ENCODE assay signal across 22 mouse cellular contexts in genomic region chr10:78284812-78285211, GRCm38 (mm10). TPM values are rescaled to one million over a fixed set of nuclear protein-coding genes. Genes with fewer than 3 reads are reported as not detected.
DNase-seq lines count a peak whose midpoint lies in the region; ATAC-seq and TF ChIP-seq lines count a peak whose summit lies in the region.
"Had no signal": no experiment of that assay in that cellular context is flagged by ENCODE, and none has a peak within 500 bp of the region (broad histone marks: within the 10 kb centered on the region; RNA-seq: fewer than 3 reads in every experiment).

No protein-coding gene starts in this region.

- TF ChIP-seq CTCF in bone marrow, adult 2 months (IDR thresholded peaks at IDR 0.05; ENCODE audit: control insufficient read depth, insufficient read depth, low read length) = no peak

- peaks cover 91% of the 10 kb centered on the region for H3K36me3 ChIP-seq in megakaryocyte, embryonic 14.5 days (replicated peaks; ENCODE audit: low read length)
- peaks cover 51% of the 10 kb centered on the region for H3K36me3 ChIP-seq in forebrain, embryonic 15.5 days
- H3K36me3 ChIP-seq in midbrain, embryonic 14.5 days (ENCODE audit: control insufficient read depth, insufficient read depth, low read length) = peaks cover 79% of the 10 kb centered on the region

- no peak for TF ChIP-seq POLR2A in bone marrow, adult 2 months (IDR thresholded peaks at IDR 0.05; ENCODE audit: borderline replicate concordance, control insufficient read depth, low read depth, low read length)

- 9% methylated on average over 12 of the region's 12 CpGs for WGBS in bone marrow, adult 2 months
- WGBS in forebrain, embryonic 15.5 days = 95% methylated on average over 12 of the region's 12 CpGs
- 93% methylated on average over 12 of the region's 12 CpGs for WGBS in midbrain, embryonic 14.5 days

- H3K9me3 ChIP-seq in megakaryocyte, embryonic 14.5 days = no peaks in the 10 kb centered on the region
- H3K9me3 ChIP-seq in forebrain, embryonic 15.5 days = no peaks in the 10 kb centered on the region
- no peaks in the 10 kb centered on the region for H3K9me3 ChIP-seq in midbrain, embryonic 14.5 days (ENCODE audit: control insufficient read depth, low read length)
- H3K9me3 ChIP-seq: embryonic facial prominence, embryonic 10.5 days; embryonic facial prominence, embryonic 12.5 days; forebrain, embryonic 13.5 days had no signal

- no peak for DNase-seq in midbrain, embryonic 14.5 days
- DNase-seq: adrenal gland, adult 2 months; adrenal gland, postnatal 14 days; adrenal gland, postnatal 36 days; B cell, adult 2 months; cerebellum, adult 11 months; cerebellum, adult 18-20 months; cerebellum, adult 8-10 months; cerebellum, adult 9-11 months; cerebellum, postnatal 14 days; cerebellum, postnatal 36 days had no signal

- H3K27me3 ChIP-seq in megakaryocyte, embryonic 14.5 days (replicated peaks) = no peaks in the 10 kb centered on the region
- no peaks in the 10 kb centered on the region for H3K27me3 ChIP-seq in forebrain, embryonic 15.5 days
- H3K27me3 ChIP-seq in midbrain, embryonic 14.5 days (ENCODE audit: control insufficient read depth, insufficient read depth, low read length) = no peaks in the 10 kb centered on the region
- H3K27me3 ChIP-seq: embryonic facial prominence, embryonic 12.5 days; forebrain, embryonic 13.5 days had no signal

- no peak overlapping the region for H3K4me2 ChIP-seq in forebrain, embryonic 15.5 days (replicated peaks)
- no peak overlapping the region for H3K4me2 ChIP-seq in midbrain, embryonic 14.5 days (ENCODE audit: low read length)
- H3K4me2 ChIP-seq: embryonic facial prominence, embryonic 12.5 days; forebrain, embryonic 13.5 days had no signal

- peak overlapping the region; percentile 92 for H3K4me3 ChIP-seq in megakaryocyte, embryonic 14.5 days (replicated peaks)
- H3K4me3 ChIP-seq in bone marrow, adult 2 months (replicated peaks; ENCODE audit: control insufficient read depth, low read depth, low read length) = no peak overlapping the region
- no peak overlapping the region for H3K4me3 ChIP-seq in forebrain, embryonic 15.5 days
- H3K4me3 ChIP-seq in midbrain, embryonic 14.5 days (replicated peaks; ENCODE audit: low read depth, low read length) = no peak overlapping the region
- H3K4me3 ChIP-seq: embryonic facial prominence, embryonic 10.5 days; embryonic facial prominence, embryonic 12.5 days; forebrain, embryonic 13.5 days had no signal

- ATAC-seq in megakaryocyte, adult 5-6 weeks (ENCODE audit: poor library complexity, severe bottlenecking) = no peak
- ATAC-seq in granulocyte monocyte progenitor cell, adult 5-6 weeks (replicated peaks; ENCODE audit: poor library complexity, severe bottlenecking) = peak; percentile 72
- ATAC-seq in megakaryocyte progenitor cell, adult 5-6 weeks (replicated peaks; ENCODE audit: poor library complexity) = peak; percentile 45
- no peak for ATAC-seq in CD4-positive, CD25-positive, alpha-beta regulatory T cell, adult 4 months
- no peak for ATAC-seq in forebrain, embryonic 15.5 days (replicated peaks)
- ATAC-seq in midbrain, embryonic 14.5 days (ENCODE audit: low FRiP score, low TSS enrichment) = no peak
- ATAC-seq: forebrain, embryonic 13.5 days; forebrain, embryonic 16.5 days had no signal

- H3K27ac ChIP-seq in bone marrow, adult 2 months (ENCODE audit: control insufficient read depth, insufficient read depth, low read depth, low read length, poor library complexity) = peak overlapping the region; percentile 8; the same call in 1 of the 2 replicates
- H3K27ac ChIP-seq in forebrain, embryonic 15.5 days (replicated peaks) = no peak overlapping the region
- H3K27ac ChIP-seq in midbrain, embryonic 14.5 days (replicated peaks; ENCODE audit: low read depth, low read length) = no peak overlapping the region
- H3K27ac ChIP-seq: embryonic facial prominence, embryonic 10.5 days; embryonic facial prominence, embryonic 12.5 days; forebrain, embryonic 13.5 days had no signal

- no peak overlapping the region for H3K9ac ChIP-seq in forebrain, embryonic 15.5 days (replicated peaks)
- H3K9ac ChIP-seq in midbrain, embryonic 14.5 days (replicated peaks; ENCODE audit: low read length) = no peak overlapping the region
- H3K9ac ChIP-seq: embryonic facial prominence, embryonic 12.5 days; forebrain, embryonic 13.5 days had no signal

- H3K4me1 ChIP-seq in megakaryocyte, embryonic 14.5 days = peaks cover 100% of the 10 kb centered on the region
- no peaks in the 10 kb centered on the region; the same call in 1 of the 2 replicates for H3K4me1 ChIP-seq in bone marrow, adult 2 months (ENCODE audit: control insufficient read depth, insufficient read depth, low read length)
- no peaks in the 10 kb centered on the region for H3K4me1 ChIP-seq in forebrain, embryonic 15.5 days
- no peaks in the 10 kb centered on the region for H3K4me1 ChIP-seq in midbrain, embryonic 14.5 days (ENCODE audit: control insufficient read depth, insufficient read depth, low read length)
- H3K4me1 ChIP-seq: embryonic facial prominence, embryonic 10.5 days; embryonic facial prominence, embryonic 12.5 days; forebrain, embryonic 13.5 days had no signal

RNA-seq across cellular contexts. Expression of gene Trappc10, which starts 40.4 kb away (rescaled TPM):
- polyA plus RNA-seq in megakaryocyte, embryonic 14.5 days (2012; ENCODE audit: insufficient read depth, low replicate concordance) = 11.0 and 13.6 TPM in 2 replicates
- 26.1 and 37.9 TPM in 2 replicates for total RNA-seq in megakaryocyte, adult 5-6 weeks (2015)
- 26.9 and 29.1 TPM in 2 replicates for total RNA-seq in megakaryocyte, adult 5-6 weeks (2017)
- 19.5 and 31.8 TPM in 2 replicates for polyA plus RNA-seq in bone marrow, adult 2 months (2011; ENCODE audit: insufficient read depth, insufficient read length, low replicate concordance, missing spikeins)
- total RNA-seq in granulocyte monocyte progenitor cell, adult 5-6 weeks (2014; fragmentation: Nextera tagmentation) = 30.9 and 46.2 TPM in 2 replicates
- total RNA-seq in granulocyte monocyte progenitor cell, adult 5-6 weeks (2017) = 31.4 and 34.1 TPM in 2 replicates
- total RNA-seq in megakaryocyte progenitor cell, adult 5-6 weeks (2015) = 39.0 and 44.2 TPM in 2 replicates
- 30.7 and 33.4 TPM in 2 replicates for total RNA-seq in megakaryocyte progenitor cell, adult 5-6 weeks (2017)
- 1 to 10 TPM; 4.9 to 9.0 TPM for polyA plus RNA-seq in CD4-positive, CD25-positive, alpha-beta regulatory T cell, adult 4 months (2017; shearing (Covaris generic))
- 27.2 and 27.5 TPM in 2 replicates for polyA plus RNA-seq in forebrain, embryonic 15.5 days (2015; fragmentation: Nextera tagmentation; extraction: Ambion mirVana)
- polyA plus RNA-seq in midbrain, embryonic 14.5 days (2014; fragmentation: Nextera tagmentation; extraction: Ambion mirVana) = 33.4 and 37.2 TPM in 2 replicates

Comparison
In these comparisons a context has a peak if more than half of its experiments do, and no peak if none do; other contexts are left out.
1. ATAC-seq: peak in granulocyte monocyte progenitor cell, adult 5-6 weeks (single experiment) and megakaryocyte progenitor cell, adult 5-6 weeks (single experiment); none in megakaryocyte, adult 5-6 weeks (single experiment), CD4-positive, CD25-positive, alpha-beta regulatory T cell, adult 4 months (single experiment), forebrain, embryonic 15.5 days (single experiment) and midbrain, embryonic 14.5 days (single experiment).